Mouse (Mus musculus): Measurements from ENCODE around the gene Ube2l6. TPM values are rescaled to one million over a fixed set of nuclear protein-coding genes. Genes with fewer than 3 reads are reported as not detected.

Ube2l6 gene
- total RNA-seq (2023): 10 to 100 TPM; 24.8 to 32.7 TPM

DNA sequence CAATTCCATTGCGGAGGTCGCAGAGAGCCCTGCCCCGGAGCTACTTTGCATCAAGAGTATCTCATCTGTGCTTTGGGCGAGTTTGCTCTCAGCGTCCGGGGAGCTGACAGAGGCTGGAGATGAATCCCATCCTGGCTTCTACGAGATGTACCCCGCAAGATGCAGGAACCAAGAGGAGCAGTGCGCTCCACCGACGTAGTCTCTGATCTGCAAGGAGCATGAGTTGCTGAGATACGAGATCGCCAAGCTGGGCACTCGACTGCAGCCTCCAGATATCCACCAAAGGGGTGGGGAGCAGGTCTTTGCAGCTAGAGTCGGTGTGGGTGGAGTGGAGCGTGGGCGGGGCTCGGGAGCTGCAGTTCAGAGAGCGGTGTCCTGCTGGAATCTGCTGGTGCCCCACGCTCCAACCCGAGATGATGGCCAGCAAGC, at the start of gene Ube2l6:
Gene Ube2l6, plus strand, starts transcription at position 336 of the 429 bp plus-strand sequence.

DNA sequence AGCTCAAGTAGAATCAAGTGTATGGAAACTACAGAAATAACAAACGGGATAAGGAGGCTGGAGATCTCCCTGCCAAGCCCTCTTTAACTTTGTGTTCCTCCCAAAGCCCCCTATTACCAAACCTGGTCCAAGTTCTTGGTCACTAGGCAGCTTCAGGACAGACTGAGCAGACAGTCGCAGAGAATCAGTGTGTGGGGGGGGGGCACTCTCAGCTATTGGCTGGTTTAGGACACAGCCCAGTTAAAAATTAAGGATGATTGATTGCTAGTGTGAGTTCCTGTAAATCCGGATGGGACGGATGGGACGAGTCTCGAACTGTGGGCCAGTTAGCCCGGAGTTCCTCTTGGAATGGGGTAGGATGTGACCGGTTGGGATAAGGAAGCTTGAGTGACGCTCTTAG, 23.4 kb upstream of the Ube2l6 start, which contains the start of gene Serping1:
Gene Serping1, minus strand, starts transcription at position 204 of the 400 bp plus-strand sequence.

DNA sequence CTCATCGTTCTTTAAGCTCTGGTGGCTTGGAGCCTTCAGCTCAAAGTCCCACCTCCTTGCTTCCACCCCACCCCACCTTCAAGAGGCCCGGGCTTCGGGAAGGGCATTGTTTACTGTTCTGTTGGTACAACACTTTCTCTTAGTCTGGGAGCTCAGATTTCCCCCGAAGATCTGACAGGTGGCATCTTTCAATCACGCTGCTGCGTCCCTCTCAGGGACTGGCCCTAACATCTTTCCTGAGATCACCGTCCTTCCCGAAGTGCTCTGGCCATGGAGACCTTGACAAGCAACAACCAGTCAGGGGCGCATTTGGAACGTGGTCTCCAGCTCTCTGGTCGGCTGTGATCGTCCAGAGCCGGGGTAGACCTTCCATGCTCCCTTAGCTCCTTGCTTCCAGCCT, 23.9 kb downstream of the Ube2l6 start, which contains the start of gene Smtnl1:
Gene Smtnl1, minus strand, starts transcription at position 101 of the 400 bp plus-strand sequence.

DNA sequence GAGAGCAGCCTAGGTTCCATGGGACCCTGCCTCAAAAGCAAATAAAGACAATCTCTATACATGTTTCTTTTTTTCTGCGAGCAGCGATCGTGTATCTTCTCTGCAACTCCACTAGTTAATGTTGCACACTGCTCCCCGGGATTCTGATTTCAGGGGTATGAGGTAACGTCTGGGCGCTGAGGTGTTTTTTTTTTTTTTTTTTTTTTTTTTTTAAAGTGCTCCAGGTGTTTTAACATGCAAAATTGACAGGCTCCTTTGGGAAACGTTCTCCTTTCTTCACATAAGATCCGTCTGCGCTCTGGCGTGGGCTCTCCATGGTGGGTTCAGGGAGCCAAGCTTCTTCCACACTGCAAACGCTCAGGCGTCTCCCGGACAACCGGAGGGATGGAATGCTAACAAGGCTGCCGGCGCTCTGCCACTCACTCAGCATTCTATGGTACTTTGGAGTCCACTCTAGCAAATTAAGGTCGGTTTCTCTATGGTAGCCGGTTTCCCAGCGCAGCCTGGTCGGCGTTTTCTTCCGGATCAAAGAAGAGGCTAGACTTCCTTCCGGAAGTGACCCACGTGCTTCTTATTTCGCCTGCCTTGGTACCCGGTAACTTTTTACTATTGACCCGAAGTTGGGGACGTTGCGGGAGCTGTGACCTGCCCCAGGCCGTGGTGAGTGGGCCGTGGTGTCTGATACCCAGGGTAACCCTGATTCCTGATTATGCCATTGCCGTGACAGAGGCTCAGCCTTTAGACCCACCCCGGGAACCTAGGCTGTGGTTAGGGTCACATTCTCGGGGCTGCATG, 28.1 kb downstream of the Ube2l6 start, which contains the start of gene Timm10:
Gene Timm10, plus strand, starts transcription at position 510 of the 795 bp plus-strand sequence.

DNA sequence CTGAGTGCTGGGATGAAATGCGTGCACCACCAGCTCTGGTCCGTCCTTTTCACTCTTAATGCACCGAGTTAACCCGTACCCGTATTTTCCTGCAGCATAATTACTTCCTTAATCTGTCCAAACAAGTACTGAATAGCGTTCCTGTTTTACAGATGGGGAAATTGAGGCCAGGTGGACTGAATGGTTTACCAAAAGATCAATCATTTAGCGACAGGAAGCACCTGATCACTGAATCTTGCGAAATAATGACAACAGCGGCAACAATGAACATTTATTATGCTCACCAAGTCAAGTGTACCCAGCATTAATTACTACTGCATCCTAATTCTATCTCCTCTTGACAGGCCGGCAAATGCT, 39.9 kb downstream of the Ube2l6 start, which contains the start of gene Slc43a1:
Gene Slc43a1, plus strand, starts transcription at position 258 of the 357 bp plus-strand sequence.

Other genes starting within 250 kb of the Ube2l6 start
- 10 to 100 TPM; 13.2 to 17.4 TPM for gene Ctnnd1, start 148.1 kb upstream of the Ube2l6 start, total RNA-seq (2023)
- gene Btbd18, start 139.7 kb upstream of the Ube2l6 start, total RNA-seq (2023): under 1 TPM in 1 of 2 experiments, not detected in 1; 0.18 TPM
- gene Selenoh, start 128.1 kb upstream of the Ube2l6 start, total RNA-seq (2023): 10 to 100 TPM; 46.1 to 47.8 TPM
- not detected for gene Gm28635, start 120.8 kb upstream of the Ube2l6 start, total RNA-seq (2023)
- 10 to 100 TPM in 1 of 2 experiments, 1 to 10 TPM in 1; 8.3 to 10.0 TPM for gene Med19, start 120.4 kb upstream of the Ube2l6 start, total RNA-seq (2023)
- gene Tmx2, start 119.7 kb upstream of the Ube2l6 start, total RNA-seq (2023): 10 to 100 TPM; 16.9 to 22.5 TPM
- 10 to 100 TPM; 41.2 to 41.4 TPM for gene Zdhhc5, start 83.6 kb upstream of the Ube2l6 start, total RNA-seq (2023)
- 10 to 100 TPM; 16.9 to 19.8 TPM for gene Clp1, start 71.5 kb upstream of the Ube2l6 start, total RNA-seq (2023)
- gene Ypel4, start 64.8 kb upstream of the Ube2l6 start, total RNA-seq (2023): 1 to 10 TPM; 2.8 to 5.5 TPM
- gene Gm19426, start 55.2 kb upstream of the Ube2l6 start, total RNA-seq (2023): not detected
- gene Serping1, start 23.4 kb upstream of the Ube2l6 start, total RNA-seq (2023): under 1 TPM; 0.38 to 0.55 TPM
- not detected for gene Smtnl1, start 23.8 kb downstream of the Ube2l6 start, total RNA-seq (2023)
- gene Timm10, start 28.2 kb downstream of the Ube2l6 start, total RNA-seq (2023): 1 to 10 TPM; 6.8 to 7.5 TPM
- 10 to 100 TPM; 12.0 to 18.7 TPM for gene Slc43a1, start 40.0 kb downstream of the Ube2l6 start, total RNA-seq (2023)
- gene Rtn4rl2, start 87.9 kb downstream of the Ube2l6 start, total RNA-seq (2023): not detected
- 10 to 100 TPM; 56.8 to 83.3 TPM for gene Slc43a3, start 137.8 kb downstream of the Ube2l6 start, total RNA-seq (2023)
- 100 to 1,000 TPM in 1 of 2 experiments, 10 to 100 TPM in 1; 99.9 to 438 TPM for gene Prg2, start 181.6 kb downstream of the Ube2l6 start, total RNA-seq (2023)
- gene Prg3, start 189.4 kb downstream of the Ube2l6 start, total RNA-seq (2023): 10 to 100 TPM in 1 of 2 experiments, 1 to 10 TPM in 1; 5.6 to 27.4 TPM
- gene Ssrp1, start 238.4 kb downstream of the Ube2l6 start, total RNA-seq (2023): 100 to 1,000 TPM; 114 to 133 TPM
- under 1 TPM in 1 of 2 experiments, not detected in 1; 0.96 TPM for gene P2rx3, start 238.6 kb downstream of the Ube2l6 start, total RNA-seq (2023)
- 1 to 10 TPM; 9.8 to 10.0 TPM for gene Tnks1bp1, start 249.2 kb downstream of the Ube2l6 start, total RNA-seq (2023)

Measured in neutrophil, adult 83 days (primary cell).